Mouse (Mus musculus) lung, embryonic 15.5 days (tissue): ENCODE measurements at regions not wholly inside any gene's neighbourhood (a gene's known extent, or its start where the extent isn't known, plus 50 kb on each side); places are given as distances from the start of the nearest gene placed in this dataset.

Experiments used
- ATAC-seq: fragments of 200-750 bp; cut with Nextera tagmentation; 2 replicates; pipeline ENCODE4 v1.8.0; 2017; ENCODE audit warnings: moderate number of reproducible peaks, borderline replicate concordance; ENCODE audit not compliant: low FRiP score, low TSS enrichment; ENCODE audit errors: extremely low read depth
- H3K27ac ChIP-seq: fragments of 300-500 bp; sonication (generic); 2 replicates; pipeline ENCODE4 v1.5.1; 2015; ENCODE audit warnings: moderate library complexity, mild to moderate bottlenecking, inconsistent platforms
- H3K27me3 ChIP-seq: fragments of 300-500 bp; sonication (generic); 2 replicates; pipeline ENCODE4 v1.6.1; 2015; ENCODE audit warnings: inconsistent platforms
- H3K36me3 ChIP-seq: fragments of 300-500 bp; sonication (generic); 2 replicates; pipeline ENCODE4 v1.6.1; 2015; ENCODE audit warnings: inconsistent platforms
- H3K4me1 ChIP-seq: fragments of 300-500 bp; sonication (generic); 2 replicates; pipeline ENCODE4 v1.6.1; 2015; ENCODE audit warnings: inconsistent platforms
- H3K4me2 ChIP-seq: fragments of 300-500 bp; sonication (generic); 2 replicates; pipeline ENCODE4 v1.6.1; 2015; ENCODE audit warnings: inconsistent platforms, mild to moderate bottlenecking, moderate library complexity
- H3K4me3 ChIP-seq: fragments of 300-500 bp; sonication (generic); 2 replicates; pipeline ENCODE4 v1.5.1; 2015; ENCODE audit warnings: mild to moderate bottlenecking, inconsistent platforms
- H3K9ac ChIP-seq: fragments of 300-500 bp; sonication (generic); 2 replicates; pipeline ENCODE4 v1.6.1; 2015; ENCODE audit warnings: inconsistent platforms
- H3K9me3 ChIP-seq: fragments of 300-500 bp; sonication (generic); 2 replicates; pipeline ENCODE4 v1.6.1; 2016; ENCODE audit warnings: inconsistent platforms
- WGBS: fragments of 180-500 bp; shearing (Covaris S2); methylation state at CpG from one replicate; pipeline ENCODE4 v1.1.7; 2015; 5-methylcytosine and 5-hydroxymethylcytosine counted together

DNA sequence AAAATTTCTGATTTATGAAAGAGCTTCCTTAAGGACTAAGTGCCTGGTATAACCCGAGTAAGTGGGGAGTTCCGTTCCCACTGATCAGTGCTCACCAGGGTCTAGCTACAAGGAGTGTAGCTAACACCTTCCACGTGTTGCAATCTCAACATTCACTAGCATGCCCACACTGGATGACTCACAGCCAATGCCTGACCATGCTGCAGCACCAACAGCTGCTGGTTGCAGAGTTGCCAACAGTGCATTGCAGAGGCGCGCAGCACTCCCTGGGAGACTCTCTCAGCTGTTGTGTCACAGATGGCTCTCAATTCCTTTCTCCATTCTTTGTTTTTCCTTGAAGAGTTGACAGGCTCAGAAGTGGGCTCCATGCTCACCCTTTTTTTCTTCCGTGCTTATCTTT is 787.5 kb upstream of the Tenm3 start:
- no peak overlapping the region for H3K27ac ChIP-seq

GRCm38 (mm10) chr8:49627966-49628495 is 784.3 kb upstream of the Tenm3 start:
- Histone ChIP-seq H3K27me3 (no peaks in the 10 kb centered on the region), H3K36me3 (no peaks in the 10 kb centered on the region), H3K4me3 (no peak overlapping the region), H3K27ac (no peak overlapping the region), H3K9ac (no peak overlapping the region), H3K9me3 (no peaks in the 10 kb centered on the region), H3K4me2 (no peak overlapping the region), H3K4me1 (no peaks in the 10 kb centered on the region)
- no peak for ATAC-seq
- WGBS, result 35% methylated on average over 10 of the region's 10 CpGs

More for the DNA sequence above, 787.5 kb upstream of the Tenm3 start:
- Histone ChIP-seq H3K9ac (no peak overlapping the region), H3K27me3 (no peaks in the 10 kb centered on the region), H3K9me3 (no peaks in the 10 kb centered on the region), H3K4me3 (no peak overlapping the region), H3K36me3 (no peaks in the 10 kb centered on the region), H3K4me1 (no peaks in the 10 kb centered on the region), H3K4me2 (no peak overlapping the region)
- ATAC-seq, result no peak
- 51% methylated on average over 6 of the region's 6 CpGs for WGBS

DNA sequence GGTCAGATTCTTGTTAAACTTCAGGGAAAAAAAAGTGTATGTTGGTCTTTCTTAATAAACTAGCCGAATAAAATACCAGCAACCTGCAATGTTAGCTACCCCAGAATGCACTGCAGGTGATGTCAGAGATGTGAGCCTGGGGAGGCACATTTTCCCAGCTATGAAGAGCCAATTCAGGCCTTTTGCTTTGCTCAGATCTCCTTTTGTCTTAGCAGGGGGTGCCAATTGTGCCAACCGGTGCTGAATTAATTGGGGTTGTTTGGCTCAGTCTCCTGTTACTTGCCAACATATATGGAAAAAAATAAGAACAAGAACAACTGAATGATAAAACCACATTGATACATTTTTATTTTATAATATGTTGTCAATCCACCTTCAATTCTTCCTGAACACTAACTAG is 751.8 kb upstream of the Tenm3 start:
- no peaks in the 10 kb centered on the region for H3K27me3 ChIP-seq
- no peak overlapping the region for H3K4me3 ChIP-seq
- WGBS, result 72% methylated on average over 2 of the region's 2 CpGs
- no peak overlapping the region for H3K9ac ChIP-seq
- no peaks in the 10 kb centered on the region for H3K4me1 ChIP-seq
- no peaks in the 10 kb centered on the region for H3K9me3 ChIP-seq
- no peak overlapping the region for H3K4me2 ChIP-seq
- no peak overlapping the region for H3K27ac ChIP-seq
- no peaks in the 10 kb centered on the region for H3K36me3 ChIP-seq
- ATAC-seq, result no peak

DNA sequence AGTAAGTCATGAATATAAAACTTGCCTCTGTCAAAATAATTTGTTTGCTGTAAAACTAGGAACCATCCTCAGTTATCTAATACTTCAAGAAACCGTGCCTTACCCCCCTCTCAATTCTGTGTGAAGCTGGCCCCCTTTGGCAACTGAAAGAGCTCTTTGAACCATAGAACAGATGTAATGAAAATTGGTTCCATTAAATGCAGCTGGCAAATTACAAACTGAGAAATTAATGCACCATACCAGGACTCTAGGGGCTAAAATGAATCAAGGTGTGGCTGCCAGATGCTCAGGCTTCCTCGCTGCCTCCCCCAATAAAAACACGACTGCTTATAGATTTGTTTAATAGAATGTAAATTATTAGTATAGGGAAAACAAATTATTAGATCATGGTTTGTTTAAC is 723.7 kb upstream of the Tenm3 start:
- no peak for ATAC-seq
- H3K27me3 ChIP-seq, result no peaks in the 10 kb centered on the region
- no peaks in the 10 kb centered on the region for H3K9me3 ChIP-seq

DNA sequence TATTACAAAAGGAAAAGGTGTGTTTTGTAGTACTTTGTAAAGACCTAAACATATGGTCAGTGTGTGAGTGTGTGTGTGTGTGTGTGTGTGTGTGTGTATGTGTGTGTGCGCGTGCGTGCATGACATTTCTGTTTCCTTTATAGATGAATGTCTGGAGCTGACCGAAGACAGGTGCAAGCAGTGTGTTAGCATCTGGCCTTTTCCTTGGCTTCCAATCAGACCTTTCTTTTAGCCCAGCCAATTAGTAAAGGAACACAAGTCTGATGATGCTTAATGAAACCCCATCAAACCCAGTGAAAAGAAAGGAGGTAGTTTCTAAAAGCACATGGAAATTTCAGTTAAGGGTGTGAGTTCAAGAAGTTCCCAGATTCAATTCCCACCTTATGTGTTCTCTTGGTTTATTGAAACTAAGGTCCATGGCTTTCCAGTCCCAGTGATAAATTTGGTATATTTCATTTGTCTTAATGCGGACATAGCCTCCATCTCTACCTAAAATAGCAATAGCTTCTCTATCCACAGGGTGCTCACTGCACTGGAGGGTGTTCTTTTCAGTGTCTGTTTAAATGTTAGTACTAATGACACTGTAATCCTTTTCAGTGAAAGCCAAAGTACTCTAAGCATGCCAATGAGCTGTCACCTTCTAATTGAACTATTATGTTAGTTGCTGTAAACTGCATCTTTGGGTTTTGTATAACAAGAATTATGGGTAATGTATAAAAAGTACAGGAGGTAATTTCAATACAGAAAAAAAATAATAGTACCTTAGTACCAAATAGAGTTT is 719.9 kb upstream of the Tenm3 start:
- H3K27me3 ChIP-seq, result no peaks in the 10 kb centered on the region
- no peaks in the 10 kb centered on the region for H3K9me3 ChIP-seq
- H3K36me3 ChIP-seq, result no peaks in the 10 kb centered on the region
- no peak overlapping the region for H3K27ac ChIP-seq
- no peak for ATAC-seq
- WGBS, result 91% methylated on average over 5 of the region's 5 CpGs
- H3K4me1 ChIP-seq, result no peaks in the 10 kb centered on the region
- H3K4me2 ChIP-seq, result no peak overlapping the region
- H3K9ac ChIP-seq, result no peak overlapping the region
- H3K4me3 ChIP-seq, result no peak overlapping the region

More for the DNA sequence above, 723.7 kb upstream of the Tenm3 start:
- Histone ChIP-seq H3K4me1 (no peaks in the 10 kb centered on the region), H3K4me3 (no peak overlapping the region), H3K27ac (no peak overlapping the region), H3K36me3 (no peaks in the 10 kb centered on the region), H3K9ac (no peak overlapping the region), H3K4me2 (no peak overlapping the region)
- 66% methylated on average over 3 of the region's 3 CpGs for WGBS

- no peak for ATAC-seq
- H3K36me3 ChIP-seq, result no peaks in the 10 kb centered on the region
- H3K27me3 ChIP-seq, result no peaks in the 10 kb centered on the region
- H3K4me1 ChIP-seq, result no peaks in the 10 kb centered on the region
- no peaks in the 10 kb centered on the region for H3K9me3 ChIP-seq
- no peak overlapping the region for H3K4me3 ChIP-seq
- H3K27ac ChIP-seq, result no peak overlapping the region
- WGBS, result 75% methylated on average over 4 of the region's 4 CpGs
- H3K9ac ChIP-seq, result no peak overlapping the region
- no peak overlapping the region for H3K4me2 ChIP-seq
These were observed 719.2 kb upstream of the Tenm3 start for GRCm38 (mm10) chr8:49562976-49563375.

- ATAC-seq, result peak; percentile 62; the same call in 1 of the 2 replicates
- Histone ChIP-seq H3K9me3 (no peaks in the 10 kb centered on the region), H3K27ac (peak overlapping the region; percentile 29; the same call in 1 of the 2 replicates), H3K4me2 (no peak overlapping the region), H3K4me1 (no peaks in the 10 kb centered on the region), H3K4me3 (no peak overlapping the region), H3K9ac (no peak overlapping the region), H3K36me3 (no peaks in the 10 kb centered on the region), H3K27me3 (no peaks in the 10 kb centered on the region)
- 38% methylated on average over 7 of the region's 7 CpGs for WGBS
These were observed 712.1 kb upstream of the Tenm3 start for GRCm38 (mm10) chr8:49555724-49556457.

DNA sequence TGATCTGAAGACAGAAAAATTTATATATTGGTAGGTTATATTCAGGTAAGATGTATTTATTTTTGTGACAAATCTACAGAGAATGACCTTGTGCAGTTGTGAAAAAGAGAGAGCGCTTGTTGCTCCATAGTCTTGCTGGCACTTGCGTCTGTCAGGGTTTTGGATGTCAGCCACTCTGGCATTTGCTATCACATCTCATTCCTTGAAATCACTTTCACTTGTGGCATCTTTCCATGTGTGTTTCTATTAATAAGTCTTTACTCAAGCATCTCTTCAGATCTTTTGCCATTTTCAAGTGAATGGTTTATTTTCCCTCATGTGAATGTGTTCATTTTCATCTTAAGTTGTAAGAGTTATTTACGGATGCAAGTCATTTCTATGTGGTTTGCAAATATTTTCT is 709.4 kb upstream of the Tenm3 start:
- no peak for ATAC-seq

DNA sequence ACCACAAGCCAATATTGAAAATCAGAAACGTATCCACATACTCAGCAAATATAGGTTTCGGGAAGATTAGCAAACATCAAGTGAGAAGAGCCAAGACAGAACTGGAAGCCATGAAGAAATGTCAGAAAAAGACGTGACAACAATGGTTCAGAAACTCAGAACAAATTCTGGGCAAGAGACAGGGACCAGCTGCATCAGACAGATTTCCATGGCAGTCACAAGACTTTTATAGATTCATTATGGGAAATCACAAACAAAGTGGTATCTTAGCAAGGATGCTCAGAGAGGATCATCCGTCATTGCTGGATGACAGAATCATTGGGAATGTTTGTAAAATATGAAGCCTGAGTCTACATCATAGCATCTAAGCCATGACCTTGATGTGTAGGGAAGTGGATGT is 699.6 kb upstream of the Tenm3 start:
- Histone ChIP-seq H3K4me3 (no peak overlapping the region), H3K9ac (no peak overlapping the region), H3K4me1 (no peaks in the 10 kb centered on the region), H3K9me3 (no peaks in the 10 kb centered on the region), H3K36me3 (no peaks in the 10 kb centered on the region), H3K27ac (no peak overlapping the region), H3K27me3 (no peaks in the 10 kb centered on the region), H3K4me2 (no peak overlapping the region)
- no peak for ATAC-seq
- 66% methylated on average over 4 of the region's 4 CpGs for WGBS

More for the DNA sequence above, 709.4 kb upstream of the Tenm3 start:
- Histone ChIP-seq H3K27me3 (no peaks in the 10 kb centered on the region), H3K9me3 (no peaks in the 10 kb centered on the region), H3K36me3 (no peaks in the 10 kb centered on the region), H3K4me3 (no peak overlapping the region), H3K9ac (no peak overlapping the region), H3K27ac (no peak overlapping the region), H3K4me2 (no peak overlapping the region), H3K4me1 (no peaks in the 10 kb centered on the region)
- 47% methylated on average over 3 of the region's 3 CpGs for WGBS

DNA sequence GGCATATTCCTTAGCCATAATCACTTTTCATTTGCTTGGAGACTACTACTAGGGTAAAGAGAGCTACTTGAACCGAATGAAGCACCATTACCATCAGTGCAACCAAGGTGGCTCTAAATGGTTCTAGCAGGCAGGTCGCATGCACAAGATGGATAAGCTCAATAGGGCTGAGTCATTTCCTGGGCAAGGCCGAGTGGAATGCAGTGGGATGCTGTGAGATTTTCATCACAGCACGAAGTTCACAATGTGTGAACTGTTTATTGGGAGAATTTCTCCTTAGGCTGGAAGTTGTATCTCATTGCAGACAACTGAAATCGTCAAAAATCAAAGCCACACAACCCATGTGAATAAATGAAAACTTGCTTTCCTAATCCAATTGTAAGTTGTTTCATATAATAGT is 697.6 kb upstream of the Tenm3 start:
- Histone ChIP-seq H3K4me1 (no peaks in the 10 kb centered on the region), H3K9ac (no peak overlapping the region), H3K4me2 (no peak overlapping the region), H3K36me3 (no peaks in the 10 kb centered on the region), H3K4me3 (no peak overlapping the region), H3K9me3 (no peaks in the 10 kb centered on the region), H3K27me3 (no peaks in the 10 kb centered on the region), H3K27ac (no peak overlapping the region)
- WGBS, result 52% methylated on average over 5 of the region's 5 CpGs
- no peak for ATAC-seq

GRCm38 (mm10) chr8:49533412-49534351 is 689.9 kb upstream of the Tenm3 start:
- Histone ChIP-seq H3K27ac (no peak overlapping the region), H3K4me3 (no peak overlapping the region), H3K27me3 (no peaks in the 10 kb centered on the region), H3K36me3 (no peaks in the 10 kb centered on the region), H3K9ac (no peak overlapping the region), H3K9me3 (no peaks in the 10 kb centered on the region), H3K4me1 (no peaks in the 10 kb centered on the region), H3K4me2 (no peak overlapping the region)
- ATAC-seq, result no peak
- WGBS, result 78% methylated on average over 5 of the region's 5 CpGs
